Mouse (Mus musculus): Measurements from ENCODE around the gene Efl1.
"Not testable (repeated sequence)": the region's sequence is repeated elsewhere in the genome, so short reads cannot be mapped to it uniquely, and the experiment has no call there.

DNA sequence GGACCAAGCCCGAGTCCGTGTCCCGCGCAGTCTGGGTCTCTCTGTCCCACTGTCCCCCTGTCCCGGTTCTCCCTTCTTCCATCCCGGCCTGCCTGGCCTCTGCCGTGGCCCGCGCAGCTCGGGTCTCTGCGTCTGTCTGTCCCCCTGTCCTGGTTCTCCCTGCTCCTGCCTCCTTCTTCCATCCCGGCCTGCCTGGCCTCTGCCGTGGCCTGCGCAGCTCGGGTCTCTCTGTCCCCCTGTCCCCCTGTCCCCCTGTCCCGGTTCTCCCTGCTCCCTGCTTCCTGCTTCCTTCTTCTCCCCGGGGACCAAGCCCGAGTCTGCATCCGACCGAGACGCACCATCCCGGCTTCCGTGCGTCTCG is 123.2 kb downstream of the Efl1 start:
- TF ChIP-seq POLR2A (IDR thresholded peaks at IDR 0.05; ENCODE audit: borderline replicate concordance, extremely low read depth, low read depth, low read length); CTCF (IDR thresholded peaks at IDR 0.05; ENCODE audit: insufficient read depth, low read length): not testable (repeated sequence)
